Mouse (Mus musculus) granulocyte monocyte progenitor cell, adult 5-6 weeks (primary cell): ENCODE data around the gene Cald1. TPM values are rescaled to one million over a fixed set of nuclear protein-coding genes. Genes with fewer than 3 reads are reported as not detected.

Experiments used
- ATAC-seq: replicated peaks from 2 replicates; pipeline ENCODE4 v1.8.0; 2016; ENCODE audit warnings: mild to moderate bottlenecking, moderate TSS enrichment, inconsistent platforms; ENCODE audit not compliant: poor library complexity, severe bottlenecking
- total RNA-seq, 2 experiments: library from RNA; stranded (forward) in 1 of 2; stranded (reverse) in 1 of 2; fragments of 200-712, 200-1000 nt in 1 of 2; fragments of >200 nt in 1 of 2; fragmentation: Nextera tagmentation in 1 of 2; gene quantifications; 2 replicates each; pipeline ENCODE4 v1.2.3; 2014 to 2017

Gene Cald1
- total RNA-seq, 2 experiments from 2014 or later, result 0.77 TPM; not detected in 1

GRCm38 (mm10) chr6:34660724-34661123, 62.4 kb downstream of the Cald1 start:
- no peak for ATAC-seq

- ATAC-seq, result no peak
Observed at GRCm38 (mm10) chr6:34662626-34663025, 64.3 kb downstream of the Cald1 start.

- ATAC-seq, result no peak
Observed at GRCm38 (mm10) chr6:34664291-34664690, 66.0 kb downstream of the Cald1 start.

- no peak for ATAC-seq
Observed at GRCm38 (mm10) chr6:34664749-34665148, 66.4 kb downstream of the Cald1 start.

- no peak for ATAC-seq
Observed at GRCm38 (mm10) chr6:34668739-34669254, 70.5 kb downstream of the Cald1 start.

GRCm38 (mm10) chr6:34671355-34671754, 73.1 kb downstream of the Cald1 start:
- no peak for ATAC-seq

GRCm38 (mm10) chr6:34674416-34674815, 76.1 kb downstream of the Cald1 start:
- ATAC-seq, result peak; percentile 68

GRCm38 (mm10) chr6:34674897-34675296, 76.6 kb downstream of the Cald1 start:
- ATAC-seq, result peak; percentile 100

- ATAC-seq, result 0 out of 2 replicates have a peak, but pooled peaks have one; percentile 17
Observed at GRCm38 (mm10) chr6:34682126-34682525, 83.8 kb downstream of the Cald1 start.

- ATAC-seq, result no peak
Observed at GRCm38 (mm10) chr6:34684886-34685285, 86.6 kb downstream of the Cald1 start.

GRCm38 (mm10) chr6:34688971-34689370, 90.7 kb downstream of the Cald1 start:
- no peak for ATAC-seq

GRCm38 (mm10) chr6:34691416-34691815, 93.1 kb downstream of the Cald1 start:
- no peak for ATAC-seq

GRCm38 (mm10) chr6:34694096-34694495, 95.8 kb downstream of the Cald1 start:
- ATAC-seq, result no peak

- no peak for ATAC-seq
Observed at GRCm38 (mm10) chr6:34703421-34704120, 105.3 kb downstream of the Cald1 start.

GRCm38 (mm10) chr6:34707521-34707920, 109.2 kb downstream of the Cald1 start:
- ATAC-seq, result no peak

GRCm38 (mm10) chr6:34708650-34709265, 110.5 kb downstream of the Cald1 start:
- ATAC-seq, result no peak

GRCm38 (mm10) chr6:34709289-34709688, 111.0 kb downstream of the Cald1 start:
- ATAC-seq, result peak; percentile 68

GRCm38 (mm10) chr6:34709946-34710682, 111.8 kb downstream of the Cald1 start:
- no peak for ATAC-seq

- ATAC-seq, result no peak
Observed at GRCm38 (mm10) chr6:34710848-34711247, 112.5 kb downstream of the Cald1 start.

GRCm38 (mm10) chr6:34711620-34712019, 113.3 kb downstream of the Cald1 start:
- no peak for ATAC-seq

GRCm38 (mm10) chr6:34713169-34713568, 114.9 kb downstream of the Cald1 start:
- ATAC-seq, result no peak
